Mouse (Mus musculus) C2C12 (cell line): ENCODE data around the gene Dnaaf5. TPM values are rescaled to one million over a fixed set of nuclear protein-coding genes. Genes with fewer than 3 reads are reported as not detected.

ENCODE experiments used
- H3K27me3 ChIP-seq: one replicate; pipeline ENCODE4 v1.6.1; 2011; ENCODE audit not compliant: control insufficient read depth, insufficient read depth, insufficient read length
- H3K36me3 ChIP-seq: one replicate; pipeline ENCODE4 v1.6.1; 2011; ENCODE audit not compliant: control insufficient read depth, insufficient read depth
- H3K4me3 ChIP-seq: one replicate; pipeline ENCODE4 v1.5.1; 2011; ENCODE audit warnings: mild to moderate bottlenecking, control low read depth; ENCODE audit not compliant: poor library complexity, insufficient read depth, severe bottlenecking
- H3K79me2 ChIP-seq: one replicate; pipeline ENCODE4 v1.6.1; 2011; ENCODE audit not compliant: control insufficient read depth, insufficient read depth
- H3K79me3 ChIP-seq: one replicate; pipeline ENCODE4 v1.6.1; 2011; ENCODE audit warnings: low read depth, control low read depth
- H3ac ChIP-seq: one replicate; pipeline ENCODE3; 2011; ENCODE audit warnings: low read depth; ENCODE audit not compliant: control insufficient read depth, insufficient read length
- CEBPB ChIP-seq: IDR thresholded peaks from one replicate; pipeline ENCODE4 v1.6.1; 2011; ENCODE audit warnings: low read depth, mild to moderate bottlenecking, control low read depth, moderate library complexity
- CTCF ChIP-seq: IDR thresholded peaks from one replicate; pipeline ENCODE4 v1.5.1; 2011; ENCODE audit not compliant: control insufficient read depth, insufficient read depth, insufficient read length
- FOSL1 ChIP-seq: IDR thresholded peaks from one replicate; pipeline ENCODE4 v1.8.0; 2011; ENCODE audit warnings: mild to moderate bottlenecking, low read length; ENCODE audit not compliant: poor library complexity, insufficient read depth, severe bottlenecking
- MAX ChIP-seq: IDR thresholded peaks from one replicate; pipeline ENCODE4 v1.6.1; 2011; ENCODE audit warnings: mild to moderate bottlenecking, control low read depth
- MYOD1 ChIP-seq: IDR thresholded peaks from one replicate; pipeline ENCODE4 v1.6.1; 2011; ENCODE audit warnings: low read depth; ENCODE audit not compliant: control insufficient read depth, insufficient read length
- MYOG ChIP-seq: IDR thresholded peaks from one replicate; pipeline ENCODE4 v1.6.1; 2011; ENCODE audit not compliant: control insufficient read depth, insufficient read length; ENCODE audit errors: extremely low read depth
- USF1 ChIP-seq: IDR thresholded peaks from one replicate; pipeline ENCODE4 v1.6.1; 2011; ENCODE audit warnings: low read depth, mild to moderate bottlenecking, control low read depth, moderate library complexity
- polyA plus RNA-seq: library from polyadenylated mRNA; unstranded; fragments of >200 nt; fragmentation: generic; extraction: Trizol; gene quantifications from one replicate; pipeline ENCODE4 v1.2.1, GENCODE M21; 2012; ENCODE audit warnings: missing spikeins

The Dnaaf5 gene
- polyA plus RNA-seq, 1 experiment = 32.6 TPM

- no peak overlapping the region for H3ac ChIP-seq
- H3K79me3 ChIP-seq = no peaks in the 10 kb centered on the region
- H3K79me2 ChIP-seq = no peaks in the 10 kb centered on the region
- no peaks in the 10 kb centered on the region for H3K36me3 ChIP-seq
- H3K4me3 ChIP-seq = no peak overlapping the region
- no peaks in the 10 kb centered on the region for H3K27me3 ChIP-seq
- TF ChIP-seq FOSL1 = no peak
- no peak for TF ChIP-seq MYOG
These were observed 11.6 kb upstream of the Dnaaf5 start for GRCm38 (mm10) chr5:139138261-139138925.

DNA sequence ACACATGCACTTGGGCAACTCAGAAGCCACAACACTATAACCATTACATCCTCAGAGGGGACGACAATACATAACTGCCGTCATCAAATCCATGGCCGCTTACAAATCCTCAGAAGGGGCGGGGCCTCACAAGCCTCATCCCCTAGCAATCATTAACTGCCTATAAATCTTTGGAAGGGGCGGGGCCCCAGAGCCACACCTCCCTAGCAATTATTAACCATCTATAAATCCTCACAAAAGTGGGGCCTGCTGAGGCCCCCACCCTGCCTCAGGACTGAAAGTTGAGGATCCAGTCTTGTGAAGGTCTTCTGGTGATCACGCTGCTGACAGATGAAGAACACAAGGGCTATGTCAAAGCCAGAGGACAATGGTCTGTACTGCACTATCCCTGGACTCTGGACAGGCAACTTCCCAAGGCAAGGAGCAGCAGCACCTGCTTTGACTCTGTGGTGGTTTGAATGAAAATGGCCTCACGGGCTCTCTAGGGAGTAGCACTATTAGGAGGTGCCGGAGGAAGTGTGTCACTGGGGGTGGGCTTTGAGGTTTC, 11.0 kb upstream of the Dnaaf5 start:
- TF ChIP-seq CTCF (no peak), USF1 (no peak), CEBPB (no peak), MYOG (no peak), MAX (no peak), FOSL1 (no peak), MYOD1 (no peak)
- no peaks in the 10 kb centered on the region for H3K36me3 ChIP-seq
- H3ac ChIP-seq = no peak overlapping the region
- H3K27me3 ChIP-seq = no peaks in the 10 kb centered on the region
- H3K79me3 ChIP-seq = no peaks in the 10 kb centered on the region
- H3K79me2 ChIP-seq = no peaks in the 10 kb centered on the region
- H3K4me3 ChIP-seq = no peak overlapping the region

DNA sequence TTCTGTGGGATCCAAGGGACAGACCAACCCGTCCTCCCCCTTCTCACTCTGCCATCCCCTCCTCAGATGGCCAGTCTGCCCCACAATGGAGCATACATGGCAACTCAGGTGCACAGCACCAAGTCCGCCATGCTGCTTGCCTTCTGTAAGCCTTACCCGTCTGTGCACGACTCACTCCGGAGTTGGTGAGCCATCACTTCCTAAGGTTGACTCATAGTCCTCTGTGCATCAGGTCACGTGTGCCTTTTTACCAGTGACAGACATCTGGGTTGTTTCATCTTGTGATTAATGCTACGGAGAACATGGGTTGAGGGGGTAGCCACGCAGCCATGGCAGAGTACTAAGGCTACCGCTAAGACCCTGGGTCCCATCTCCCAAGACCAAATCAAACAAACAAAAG, 9.4 kb upstream of the Dnaaf5 start:
- Histone ChIP-seq H3K79me2 (no peaks in the 10 kb centered on the region), H3K4me3 (no peak overlapping the region), H3K27me3 (no peaks in the 10 kb centered on the region), H3K36me3 (no peaks in the 10 kb centered on the region), H3K79me3 (no peaks in the 10 kb centered on the region), H3ac (no peak overlapping the region)
- TF ChIP-seq USF1 (peak; percentile 98), MAX (peak; percentile 45), FOSL1 (peak; percentile 26), MYOG (no peak)

- no peak overlapping the region for H3K4me3 ChIP-seq
- no peaks in the 10 kb centered on the region for H3K79me2 ChIP-seq
- no peak overlapping the region for H3ac ChIP-seq
- H3K36me3 ChIP-seq = no peaks in the 10 kb centered on the region
- no peaks in the 10 kb centered on the region for H3K27me3 ChIP-seq
- no peak for TF ChIP-seq MYOG
- TF ChIP-seq MYOD1 = peak; percentile 3
- H3K79me3 ChIP-seq = no peaks in the 10 kb centered on the region
These were observed 8.7 kb upstream of the Dnaaf5 start for GRCm38 (mm10) chr5:139141326-139141725.

GRCm38 (mm10) chr5:139143890-139144289, 6.1 kb upstream of the Dnaaf5 start:
- TF ChIP-seq CEBPB (no peak), CTCF (no peak), USF1 (no peak), MYOD1 (no peak), FOSL1 (no peak), MYOG (no peak), MAX (no peak)
- Histone ChIP-seq H3ac (no peak overlapping the region), H3K4me3 (no peak overlapping the region), H3K27me3 (no peaks in the 10 kb centered on the region), H3K79me3 (no peaks in the 10 kb centered on the region), H3K36me3 (no peaks in the 10 kb centered on the region), H3K79me2 (no peaks in the 10 kb centered on the region)

DNA sequence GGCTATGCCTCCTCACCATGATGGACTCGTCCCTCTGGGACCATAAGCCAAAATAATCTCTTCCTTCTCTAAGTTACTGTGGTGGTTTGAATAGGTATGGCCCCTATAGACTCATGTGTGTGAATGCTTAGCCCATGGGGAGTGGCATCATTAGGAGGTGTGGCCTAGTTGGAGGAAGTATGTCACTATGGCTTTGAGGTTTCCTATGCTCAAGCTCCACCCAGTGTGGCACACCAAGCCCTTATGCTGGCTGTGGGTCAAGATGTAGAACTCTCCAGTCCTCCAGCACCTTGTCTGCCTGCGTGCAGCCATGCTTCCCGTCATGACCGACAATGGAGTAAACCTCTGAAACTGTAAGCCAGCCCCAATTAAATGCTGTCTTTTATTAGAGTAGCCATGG, 4.3 kb upstream of the Dnaaf5 start:
- no peaks in the 10 kb centered on the region for H3K36me3 ChIP-seq
- no peak for TF ChIP-seq CEBPB
- TF ChIP-seq FOSL1 = no peak
- no peak for TF ChIP-seq MAX
- TF ChIP-seq MYOD1 = no peak
- TF ChIP-seq USF1 = no peak
- no peak for TF ChIP-seq MYOG
- no peak for TF ChIP-seq CTCF
- H3K4me3 ChIP-seq = no peak overlapping the region
- H3ac ChIP-seq = no peak overlapping the region
- H3K27me3 ChIP-seq = no peaks in the 10 kb centered on the region
- H3K79me3 ChIP-seq = peaks cover 1% of the 10 kb centered on the region
- H3K79me2 ChIP-seq = peaks cover 4% of the 10 kb centered on the region
